Mouse (Mus musculus): Measurements from ENCODE around the gene Lrrfip1. TPM values are rescaled to one million over a fixed set of nuclear protein-coding genes. Genes with fewer than 3 reads are reported as not detected.

Lrrfip1 gene
- polyA plus RNA-seq, 1 experiment from 2014 or later, result 79.0 TPM

DNA sequence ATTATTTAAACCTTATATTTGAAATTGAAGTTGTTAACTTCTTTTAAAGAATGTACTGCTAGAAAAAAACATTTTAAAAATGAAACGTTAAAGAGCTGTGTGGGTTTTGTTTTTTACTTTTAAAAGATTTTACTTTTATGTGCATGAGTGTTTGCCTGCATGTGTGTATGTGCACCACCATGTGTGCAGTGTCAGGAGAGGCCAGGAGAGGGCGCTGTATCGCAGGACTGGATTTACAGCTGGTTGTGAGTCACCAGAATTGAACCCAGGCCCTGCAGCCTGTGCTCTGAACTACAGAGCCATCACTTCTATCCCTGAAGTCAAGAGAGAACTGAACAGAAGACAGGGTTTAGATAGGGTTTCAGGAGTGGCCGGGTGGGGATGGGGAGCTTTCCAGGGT, 130.3 kb downstream of the Lrrfip1 start:
- DNase-seq (ENCODE audit: low spot score) (no peak), ATAC-seq (ENCODE audit: low FRiP score, low TSS enrichment) (no peak)
- Histone ChIP-seq H3K9me3 (ENCODE audit: control insufficient read depth, low read length) (no peaks in the 10 kb centered on the region), H3K9ac (ENCODE audit: low read length) (no peak overlapping the region), H3K4me3 (ENCODE audit: low read depth, low read length) (no peak overlapping the region), H3K27me3 (ENCODE audit: control insufficient read depth, insufficient read depth, low read length) (no peaks in the 10 kb centered on the region), H3K36me3 (ENCODE audit: control insufficient read depth, insufficient read depth, low read length) (peaks cover 16% of the 10 kb centered on the region), H3K27ac (replicated peaks) (no peak overlapping the region), H3K4me1 (replicated peaks; ENCODE audit: control insufficient read depth, insufficient read depth) (no peaks in the 10 kb centered on the region), H3K4me2 (replicated peaks; ENCODE audit: low read depth) (no peak overlapping the region)
- TF ChIP-seq EP300 (optimal IDR thresholded peaks at IDR 0.05), result no peak
- peak; percentile 44 for TF ChIP-seq CTCF (IDR thresholded peaks at IDR 0.05; ENCODE audit: low read depth)
- 89% methylated on average over 4 of the region's 4 CpGs for WGBS

DNA sequence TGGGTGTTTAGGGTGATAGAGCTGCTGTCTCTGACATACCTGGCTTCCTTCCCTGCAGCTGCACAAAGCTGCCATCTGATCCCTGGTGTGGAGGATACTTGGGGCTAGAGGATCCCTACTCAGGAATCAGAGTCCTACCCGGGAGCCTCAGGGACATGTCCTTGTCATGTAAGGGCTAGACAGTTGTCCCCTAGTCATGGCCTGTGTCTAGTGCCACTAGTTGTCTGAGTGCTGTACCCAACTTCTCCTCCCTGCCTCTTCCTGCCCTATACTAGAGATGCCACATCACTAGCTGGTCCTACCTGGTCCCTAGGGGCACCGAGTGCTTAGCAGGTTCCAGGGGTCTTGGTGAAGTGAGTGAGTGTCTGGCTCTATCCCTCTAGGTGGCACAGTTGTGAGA, 138.5 kb downstream of the Lrrfip1 start:
- Histone ChIP-seq H3K27ac (replicated peaks) (no peak overlapping the region), H3K36me3 (ENCODE audit: control insufficient read depth, insufficient read depth, low read length) (no peaks in the 10 kb centered on the region), H3K4me2 (replicated peaks; ENCODE audit: low read depth) (no peak overlapping the region), H3K4me3 (ENCODE audit: low read depth, low read length) (no peak overlapping the region), H3K9ac (ENCODE audit: low read length) (no peak overlapping the region), H3K27me3 (ENCODE audit: control insufficient read depth, insufficient read depth, low read length) (no peaks in the 10 kb centered on the region), H3K4me1 (replicated peaks; ENCODE audit: control insufficient read depth, insufficient read depth) (no peaks in the 10 kb centered on the region), H3K9me3 (ENCODE audit: control insufficient read depth, low read length) (no peaks in the 10 kb centered on the region)
- WGBS, result 79% methylated on average over 2 of the region's 2 CpGs
- no peak for TF ChIP-seq CTCF (IDR thresholded peaks at IDR 0.05; ENCODE audit: low read depth)
- TF ChIP-seq EP300 (optimal IDR thresholded peaks at IDR 0.05), result no peak
- ATAC-seq (ENCODE audit: low FRiP score, low TSS enrichment) (no peak), DNase-seq (ENCODE audit: low spot score) (peak; percentile 11)

DNA sequence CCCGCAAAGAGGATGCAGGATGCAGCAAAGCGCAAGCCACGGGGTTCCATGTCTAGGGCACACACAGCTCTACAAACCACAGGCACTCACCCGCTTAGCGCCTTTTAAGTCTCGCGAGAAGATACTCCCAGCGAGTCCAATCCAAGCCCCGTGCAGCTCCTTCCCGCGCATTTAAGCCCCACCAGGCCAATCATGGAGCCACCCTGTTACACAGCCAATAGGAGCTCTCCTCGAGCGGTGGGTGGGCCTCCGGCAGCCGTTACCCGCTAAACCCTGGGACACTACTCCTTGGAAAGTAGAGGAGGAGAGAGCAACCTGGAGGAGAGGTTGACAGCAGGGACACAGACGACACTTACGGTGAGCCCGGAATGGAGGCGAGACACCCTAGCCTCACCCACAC, 146.3 kb downstream of the Lrrfip1 start, which contains the start of gene Rbm44:
Gene Rbm44 (plus strand): TSS at position 277 of the 400 bp plus-strand sequence.
- TF ChIP-seq EP300 (optimal IDR thresholded peaks at IDR 0.05) (no peak), CTCF (IDR thresholded peaks at IDR 0.05; ENCODE audit: low read depth) (no peak)

DNA sequence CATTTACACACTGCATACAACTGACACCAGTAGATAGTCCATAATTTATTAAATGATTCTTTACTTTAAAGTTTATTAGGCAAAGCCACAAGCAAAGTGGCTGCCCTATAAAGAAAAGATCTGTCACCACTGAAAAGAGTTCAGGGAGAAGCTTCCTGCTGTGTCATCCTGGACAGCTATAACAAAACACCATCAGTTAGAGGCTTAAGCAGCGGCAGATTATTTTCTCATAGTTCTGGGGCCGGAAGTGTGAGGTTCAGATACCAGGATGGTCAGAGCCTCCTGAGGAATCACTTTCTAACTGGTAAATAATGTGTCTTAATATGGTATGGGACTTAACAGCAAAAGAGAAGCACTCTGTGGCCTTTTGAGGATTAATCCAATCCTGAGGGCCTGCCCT, 153.0 kb downstream of the Lrrfip1 start:
- H3K36me3 ChIP-seq (ENCODE audit: control insufficient read depth, insufficient read depth, low read length), result no peaks in the 10 kb centered on the region
- no peaks in the 10 kb centered on the region for H3K9me3 ChIP-seq (ENCODE audit: control insufficient read depth, low read length)
- TF ChIP-seq EP300 (optimal IDR thresholded peaks at IDR 0.05), result no peak
- DNase-seq (ENCODE audit: low spot score) (no peak), ATAC-seq (ENCODE audit: low FRiP score, low TSS enrichment) (no peak)
- no peaks in the 10 kb centered on the region for H3K4me1 ChIP-seq (replicated peaks; ENCODE audit: control insufficient read depth, insufficient read depth)
- no peak overlapping the region for H3K4me2 ChIP-seq (replicated peaks; ENCODE audit: low read depth)
- H3K27ac ChIP-seq (replicated peaks), result no peak overlapping the region
- H3K9ac ChIP-seq (ENCODE audit: low read length), result no peak overlapping the region
- 71% methylated on average over 2 of the region's 2 CpGs for WGBS
- no peak overlapping the region for H3K4me3 ChIP-seq (ENCODE audit: low read depth, low read length)
- H3K27me3 ChIP-seq (ENCODE audit: control insufficient read depth, insufficient read depth, low read length), result no peaks in the 10 kb centered on the region

More for the DNA sequence above, 146.3 kb downstream of the Lrrfip1 start, which contains the start of gene Rbm44:
- Histone ChIP-seq H3K27me3 (ENCODE audit: control insufficient read depth, insufficient read depth, low read length) (no peaks in the 10 kb centered on the region), H3K4me3 (ENCODE audit: low read depth, low read length) (no peak within 1 kb of the TSS), H3K9me3 (ENCODE audit: control insufficient read depth, low read length) (no peaks in the 10 kb centered on the region), H3K9ac (ENCODE audit: low read length) (no peak within 1 kb of the TSS), H3K4me1 (replicated peaks; ENCODE audit: control insufficient read depth, insufficient read depth) (no peaks in the 10 kb centered on the region), H3K36me3 (ENCODE audit: control insufficient read depth, insufficient read depth, low read length) (no peaks in the 10 kb centered on the region), H3K4me2 (replicated peaks; ENCODE audit: low read depth) (no peak within 1 kb of the TSS), H3K27ac (replicated peaks) (no peak within 1 kb of the TSS)
- ATAC-seq (ENCODE audit: low FRiP score, low TSS enrichment), result no peak
- WGBS, result 70% methylated on average over 20 of the region's 20 CpGs
- no peak for DNase-seq (ENCODE audit: low spot score)

DNA sequence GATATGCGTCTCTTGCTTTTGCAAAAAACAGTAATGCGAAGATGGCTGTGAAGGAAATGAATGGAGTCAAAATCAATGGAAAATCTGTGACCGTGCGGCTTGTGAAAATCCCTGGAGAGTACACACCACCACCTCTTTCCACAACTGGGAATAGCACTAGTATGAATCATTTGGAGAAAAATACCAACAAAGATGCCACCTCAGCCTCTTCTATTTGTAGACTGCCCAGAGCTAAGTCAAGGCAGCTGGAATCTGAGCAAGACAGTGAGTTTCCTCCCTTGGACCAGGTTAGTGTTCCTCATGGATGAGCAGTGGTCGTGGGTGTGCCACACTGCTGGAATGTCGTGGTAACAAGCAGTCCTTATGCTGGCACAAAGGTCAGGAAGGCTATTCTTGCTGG, 168.3 kb downstream of the Lrrfip1 start:
- no peak for TF ChIP-seq EP300 (optimal IDR thresholded peaks at IDR 0.05)
- no peak for TF ChIP-seq CTCF (IDR thresholded peaks at IDR 0.05; ENCODE audit: low read depth)
- Histone ChIP-seq H3K4me2 (replicated peaks; ENCODE audit: low read depth) (no peak overlapping the region), H3K4me1 (replicated peaks; ENCODE audit: control insufficient read depth, insufficient read depth) (no peaks in the 10 kb centered on the region), H3K9me3 (ENCODE audit: control insufficient read depth, low read length) (no peaks in the 10 kb centered on the region), H3K9ac (ENCODE audit: low read length) (no peak overlapping the region), H3K27me3 (ENCODE audit: control insufficient read depth, insufficient read depth, low read length) (no peaks in the 10 kb centered on the region), H3K27ac (replicated peaks) (no peak overlapping the region), H3K4me3 (ENCODE audit: low read depth, low read length) (no peak overlapping the region), H3K36me3 (ENCODE audit: control insufficient read depth, insufficient read depth, low read length) (no peaks in the 10 kb centered on the region)
- no peak for ATAC-seq (ENCODE audit: low FRiP score, low TSS enrichment)
- 85% methylated on average over 6 of the region's 6 CpGs for WGBS
- no peak for DNase-seq (ENCODE audit: low spot score)

DNA sequence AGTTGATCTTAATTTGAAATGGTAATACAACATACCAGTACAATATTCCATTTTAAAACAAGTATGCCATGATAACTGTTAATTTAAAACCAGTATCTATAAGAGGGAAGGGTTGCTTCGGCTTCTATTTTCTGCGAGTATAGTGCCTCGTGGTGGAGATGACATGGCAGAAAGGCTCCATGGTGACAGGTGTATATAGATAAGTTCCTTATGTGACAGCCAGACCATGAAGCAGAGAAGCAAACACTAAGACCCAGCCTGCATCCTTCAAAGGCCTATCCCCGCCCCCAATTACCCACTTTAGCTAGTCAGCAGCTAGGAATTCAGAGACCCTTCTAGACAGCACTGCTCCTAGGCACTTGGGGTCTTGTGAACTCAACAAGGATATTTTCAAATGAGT, 170.6 kb downstream of the Lrrfip1 start:
- DNase-seq (ENCODE audit: low spot score) (no peak), ATAC-seq (ENCODE audit: low FRiP score, low TSS enrichment) (no peak)
- Histone ChIP-seq H3K4me3 (ENCODE audit: low read depth, low read length) (no peak overlapping the region), H3K9me3 (ENCODE audit: control insufficient read depth, low read length) (no peaks in the 10 kb centered on the region), H3K27ac (replicated peaks) (no peak overlapping the region), H3K36me3 (ENCODE audit: control insufficient read depth, insufficient read depth, low read length) (no peaks in the 10 kb centered on the region), H3K4me1 (replicated peaks; ENCODE audit: control insufficient read depth, insufficient read depth) (no peaks in the 10 kb centered on the region), H3K4me2 (replicated peaks; ENCODE audit: low read depth) (no peak overlapping the region), H3K9ac (ENCODE audit: low read length) (no peak overlapping the region), H3K27me3 (ENCODE audit: control insufficient read depth, insufficient read depth, low read length) (no peaks in the 10 kb centered on the region)
- 79% methylated on average over 4 of the region's 4 CpGs for WGBS
- TF ChIP-seq EP300 (optimal IDR thresholded peaks at IDR 0.05) (no peak), CTCF (IDR thresholded peaks at IDR 0.05; ENCODE audit: low read depth) (no peak)

Measured in stomach, postnatal 0 days (tissue).